Mouse (Mus musculus) adrenal gland, postnatal 4 days (tissue): ENCODE measurements around the gene Asrgl1. TPM values are rescaled to one million over a fixed set of nuclear protein-coding genes. Genes with fewer than 3 reads are reported as not detected.
"Not testable (repeated sequence)": the region's sequence is repeated elsewhere in the genome, so short reads cannot be mapped to it uniquely, and the experiment has no call there.

ENCODE experiments used
- DNase-seq, 2 experiments: peaks; one replicate each; pipeline ENCODE4 v3.0.0; 2021 to 2022; ENCODE audit warnings: low spot score in 2 of 2, mixed read lengths in 2 of 2
- long read RNA-seq, 2 experiments: library from polyadenylated mRNA; stranded (forward); transcript quantifications; one replicate each; pipeline ENCODE4 v2.0.0; 2021
- total RNA-seq, 2 experiments: library from RNA; stranded (reverse); gene quantifications; 2 replicates each; pipeline ENCODE4 v1.2.3; 2021

The Asrgl1 gene
- 10 to 100 TPM; 23.7 to 25.1 TPM for total RNA-seq
- long read RNA-seq, experiment 1, full-length matches to known transcripts, result 23 of 48 reads
- long read RNA-seq, experiment 1, partial matches to known transcripts, result 20 of 48 reads
- long read RNA-seq, experiment 1, other reads (novel, unspliced or antisense), result 5 of 48 reads
- long read RNA-seq, experiment 2, full-length matches to known transcripts, result 41 of 56 reads
- long read RNA-seq, experiment 2, partial matches to known transcripts, result 12 of 56 reads
- long read RNA-seq, experiment 2, other reads (novel, unspliced or antisense), result 3 of 56 reads

- peak; percentile 81 to 83 for DNase-seq
These were observed at the start of gene Asrgl1 for GRCm38 (mm10) chr19:9135512-9136331. Gene Asrgl1, minus strand, starts transcription at chr19:9135636.

GRCm38 (mm10) chr19:9146214-9146613 lies 10.8 kb upstream of the Asrgl1 start:
- DNase-seq, result no peak

GRCm38 (mm10) chr19:9143639-9144125 lies 8.2 kb upstream of the Asrgl1 start:
- DNase-seq, result no peak

GRCm38 (mm10) chr19:9143230-9143629 lies 7.8 kb upstream of the Asrgl1 start:
- no peak for DNase-seq

GRCm38 (mm10) chr19:9140361-9140760 lies 4.9 kb upstream of the Asrgl1 start:
- not testable (repeated sequence) for DNase-seq

- DNase-seq, result no peak
These were observed 1.7 kb upstream of the Asrgl1 start for GRCm38 (mm10) chr19:9137159-9137558.

- no peak for DNase-seq
These were observed 507 bp downstream of the Asrgl1 start for GRCm38 (mm10) chr19:9134746-9135511.

GRCm38 (mm10) chr19:9129996-9130395 lies 5.4 kb downstream of the Asrgl1 start:
- DNase-seq, result no peak

GRCm38 (mm10) chr19:9128499-9129194 lies 6.8 kb downstream of the Asrgl1 start:
- DNase-seq, result no peak

GRCm38 (mm10) chr19:9123986-9124385 lies 11.4 kb downstream of the Asrgl1 start:
- not testable (repeated sequence) for DNase-seq

GRCm38 (mm10) chr19:9122390-9122789 lies 13.0 kb downstream of the Asrgl1 start:
- DNase-seq, result no peak

- no peak for DNase-seq
These were observed 15.6 kb downstream of the Asrgl1 start for GRCm38 (mm10) chr19:9119655-9120425.

GRCm38 (mm10) chr19:9117275-9117674 lies 18.2 kb downstream of the Asrgl1 start:
- no peak for DNase-seq

GRCm38 (mm10) chr19:9116268-9116667 lies 19.2 kb downstream of the Asrgl1 start:
- DNase-seq, result no peak

GRCm38 (mm10) chr19:9112043-9112442 lies 23.4 kb downstream of the Asrgl1 start:
- DNase-seq, result no peak

- DNase-seq, result no peak
These were observed 25.1 kb downstream of the Asrgl1 start for GRCm38 (mm10) chr19:9110182-9110869.

- no peak for DNase-seq
These were observed 26.9 kb downstream of the Asrgl1 start for GRCm38 (mm10) chr19:9108536-9108935.

GRCm38 (mm10) chr19:9107379-9107755 lies 28.1 kb downstream of the Asrgl1 start:
- no peak for DNase-seq

- DNase-seq, result no peak
These were observed 28.6 kb downstream of the Asrgl1 start for GRCm38 (mm10) chr19:9106751-9107378.
